Mouse (Mus musculus) bone marrow macrophage, adult 2 months (primary cell): ENCODE data around the gene Jade2.

ENCODE experiments used
- CTCF ChIP-seq: IDR thresholded peaks from 2 replicates; pipeline ENCODE4 v1.5.1; 2012; ENCODE audit warnings: low read depth, mild to moderate bottlenecking, low read length, moderate library complexity
- POLR2A ChIP-seq: IDR thresholded peaks from 2 replicates; pipeline ENCODE4 v1.6.1; 2012; ENCODE audit warnings: mild to moderate bottlenecking, low read depth, low read length, borderline replicate concordance

GRCm38 (mm10) chr11:51883670-51884069 lies 26.2 kb upstream of the Jade2 start:
- TF ChIP-seq POLR2A (no peak), CTCF (no peak)
